In the genomic region with DNA sequence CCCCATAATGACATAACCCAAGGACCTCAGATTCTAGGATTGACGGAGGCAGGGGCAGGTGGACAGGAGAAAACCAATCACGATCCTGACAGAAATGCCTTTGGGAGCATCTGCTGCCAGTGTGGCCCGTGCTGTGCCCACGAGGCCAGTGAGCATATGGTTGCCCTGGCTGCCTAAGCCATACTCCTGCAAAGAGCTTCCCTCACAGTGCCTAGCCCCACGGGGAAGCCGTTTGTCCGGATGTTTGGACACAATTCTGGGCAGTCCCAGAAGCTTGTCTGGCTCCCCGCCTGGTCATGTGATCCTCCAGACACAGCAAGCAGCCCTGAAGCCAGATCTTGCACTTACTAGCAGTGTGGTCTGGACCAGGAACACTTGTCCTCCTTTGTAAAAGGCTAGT, we compare ENCODE assay signal across 11 mouse cellular contexts. TPM values are rescaled to one million over a fixed set of nuclear protein-coding genes. Genes with fewer than 3 reads are reported as not detected.
DNase-seq lines count a peak whose midpoint lies in the region; ATAC-seq and TF ChIP-seq lines count a peak whose summit lies in the region.
"Had no signal": no experiment of that assay in that cellular context is flagged by ENCODE, and none has a peak within 500 bp of the region (broad histone marks: within the 10 kb centered on the region; RNA-seq: fewer than 3 reads in every experiment).

No protein-coding gene starts in this region.

- ATAC-seq in heart, embryonic 11.5 days (replicated peaks; ENCODE audit: insufficient number of reproducible peaks, low FRiP score, low TSS enrichment) = no peak
- ATAC-seq in intestine, postnatal 0 days = no peak

- TF ChIP-seq CTCF in intestine, postnatal 0 days (IDR thresholded peaks at IDR 0.05; ENCODE audit: low read depth) = no peak

- no peaks in the 10 kb centered on the region for H3K27me3 ChIP-seq in heart, embryonic 11.5 days (ENCODE audit: control insufficient read depth, insufficient read depth, low read length)
- H3K27me3 ChIP-seq in myocyte (ENCODE audit: control insufficient read depth, insufficient read depth, insufficient read length) = no peaks in the 10 kb centered on the region
- H3K27me3 ChIP-seq in intestine, postnatal 0 days (replicated peaks; ENCODE audit: control insufficient read depth, insufficient read depth, low read length) = no peaks in the 10 kb centered on the region
- H3K27me3 ChIP-seq: limb, embryonic 15.5 days had no signal

- no peaks in the 10 kb centered on the region for H3K4me1 ChIP-seq in heart, embryonic 11.5 days (ENCODE audit: control insufficient read depth, insufficient read depth, low read length)
- H3K4me1 ChIP-seq in intestine, postnatal 0 days (replicated peaks; ENCODE audit: control insufficient read depth, insufficient read depth, low read length) = 0 out of 2 replicates have a peak, but pooled peaks cover 8% of the 10 kb centered on the region

- no peaks in the 10 kb centered on the region for H3K79me2 ChIP-seq in myocyte (ENCODE audit: control insufficient read depth, insufficient read depth)

- no peak overlapping the region for H3K27ac ChIP-seq in heart, embryonic 11.5 days (ENCODE audit: low read depth, low read length)
- H3K27ac ChIP-seq in intestine, postnatal 0 days (ENCODE audit: low read depth, low read length) = no peak overlapping the region
- H3K27ac ChIP-seq: limb, embryonic 15.5 days had no signal

- H3K4me3 ChIP-seq in heart, embryonic 11.5 days (ENCODE audit: low read depth, low read length) = no peak overlapping the region
- no peak overlapping the region for H3K4me3 ChIP-seq in myocyte
- no peak overlapping the region for H3K4me3 ChIP-seq in intestine, postnatal 0 days (ENCODE audit: low read depth, low read length)
- H3K4me3 ChIP-seq: limb, embryonic 15.5 days had no signal

- WGBS in heart, embryonic 11.5 days (ENCODE audit: insufficient replicate concordance) = 78% methylated on average over 8 of the region's 8 CpGs
- WGBS in intestine, postnatal 0 days = 71% methylated on average over 8 of the region's 8 CpGs

- H3K9me3 ChIP-seq in heart, embryonic 11.5 days (replicated peaks; ENCODE audit: control insufficient read depth, low read length) = no peaks in the 10 kb centered on the region
- no peaks in the 10 kb centered on the region for H3K9me3 ChIP-seq in intestine, postnatal 0 days (ENCODE audit: control insufficient read depth)
- H3K9me3 ChIP-seq: limb, embryonic 15.5 days had no signal

- no peaks in the 10 kb centered on the region for H3K36me3 ChIP-seq in heart, embryonic 11.5 days (ENCODE audit: control insufficient read depth, insufficient read depth, low read length)
- H3K36me3 ChIP-seq in myocyte (ENCODE audit: control insufficient read depth, insufficient read depth) = no peaks in the 10 kb centered on the region
- no peaks in the 10 kb centered on the region for H3K36me3 ChIP-seq in intestine, postnatal 0 days (ENCODE audit: control insufficient read depth, insufficient read depth)
- H3K36me3 ChIP-seq: limb, embryonic 15.5 days had no signal

- peak; percentile 37 to 63 for DNase-seq in heart, adult 18-20 months
- peak; percentile 37 for DNase-seq in ovary, postnatal 36 days (ENCODE audit: low spot score)
- DNase-seq in ovary, postnatal 14 days (ENCODE audit: low spot score) = no peak
- peak; percentile 51 to 88 for DNase-seq in cerebellum, postnatal 4 days (ENCODE audit: low spot score in 2 of 2)
- no peak for DNase-seq in liver
- DNase-seq: spleen, adult 18-20 months; thymus, adult 18-20 months had no signal

- H3K9ac ChIP-seq in heart, embryonic 11.5 days (ENCODE audit: low read depth, low read length) = no peak overlapping the region
- H3K9ac ChIP-seq in intestine, postnatal 0 days (ENCODE audit: low read depth, low read length) = no peak overlapping the region
- H3K9ac ChIP-seq: limb, embryonic 15.5 days had no signal

- no peak for TF ChIP-seq POLR2A in myocyte (IDR thresholded peaks at IDR 0.05; ENCODE audit: insufficient read length, low read depth)

- H3K4me2 ChIP-seq in heart, embryonic 11.5 days = no peak overlapping the region
- no peak overlapping the region for H3K4me2 ChIP-seq in myocyte (ENCODE audit: low read depth)
- no peak overlapping the region for H3K4me2 ChIP-seq in intestine, postnatal 0 days (replicated peaks; ENCODE audit: low read depth)
- H3K4me2 ChIP-seq: limb, embryonic 15.5 days had no signal

- no peak overlapping the region for H3ac ChIP-seq in myocyte (ENCODE audit: control insufficient read depth, insufficient read length)

TF ChIP-seq in myocyte, 11 proteins besides CTCF, POLR2A, EP300 and RAD21:
- no peak for TF ChIP-seq MYOD1 (IDR thresholded peaks at IDR 0.05; ENCODE audit: control insufficient read depth in 1 of 3, insufficient read length in 2 of 3, low read depth in 2 of 3)
- no peak for TF ChIP-seq MAX (IDR thresholded peaks at IDR 0.05; ENCODE audit: low read depth)
- peak in 1 of 3 experiments; percentile 5 for TF ChIP-seq MYOG (IDR thresholded peaks at IDR 0.05; ENCODE audit: control insufficient read depth in 1 of 3, insufficient read depth in 1 of 3, insufficient read length in 2 of 3, low read depth in 2 of 3)
- TF ChIP-seq POLR2AphosphoS2 (IDR thresholded peaks at IDR 0.05; ENCODE audit: insufficient read length, low read depth) = no peak
- no peak for TF ChIP-seq CEBPB (IDR thresholded peaks at IDR 0.05; ENCODE audit: insufficient read depth, poor library complexity, severe bottlenecking)
- TF ChIP-seq REST (IDR thresholded peaks at IDR 0.05; ENCODE audit: insufficient read depth, insufficient read length) = no peak
- no peak for TF ChIP-seq SRF (IDR thresholded peaks at IDR 0.05; ENCODE audit: control insufficient read depth, insufficient read length, low read depth)
- TF ChIP-seq E2F4 (IDR thresholded peaks at IDR 0.05; ENCODE audit: insufficient read depth) = no peak
- peak; percentile 2 for TF ChIP-seq USF1 (IDR thresholded peaks at IDR 0.05; ENCODE audit: low read depth)
- TF ChIP-seq TCF12 (IDR thresholded peaks at IDR 0.05; ENCODE audit: insufficient read depth, poor library complexity, severe bottlenecking) = no peak
- no peak for TF ChIP-seq TCF3 (IDR thresholded peaks at IDR 0.05; ENCODE audit: insufficient read length, low read depth)

RNA-seq across cellular contexts. Expression of gene Nptx1, which starts 24.8 kb away (rescaled TPM):
- under 1 TPM; 0.07 to 0.13 TPM for total RNA-seq in heart, adult 18-20 months (2021)
- polyA plus RNA-seq in heart, embryonic 11.5 days (2014; fragmentation: Nextera tagmentation; extraction: Ambion mirVana) = 0.72 and 0.90 TPM in 2 replicates
- 9.3 TPM for polyA plus RNA-seq in myocyte (2012; fragmentation: generic; extraction: Trizol)
- 0.26 and 0.37 TPM in 2 replicates for polyA plus RNA-seq in intestine, postnatal 0 days (2015; fragmentation: Nextera tagmentation; extraction: Ambion mirVana)

RNA-seq across cellular contexts. Expression of gene Endov, which starts 31.6 kb away (rescaled TPM):
- total RNA-seq in heart, adult 18-20 months (2021) = 1 to 10 TPM; 7.0 to 7.5 TPM
- polyA plus RNA-seq in heart, embryonic 11.5 days (2014; fragmentation: Nextera tagmentation; extraction: Ambion mirVana) = 8.9 and 9.2 TPM in 2 replicates
- 16.6 TPM for polyA plus RNA-seq in myocyte (2012; fragmentation: generic; extraction: Trizol)
- polyA plus RNA-seq in intestine, postnatal 0 days (2015; fragmentation: Nextera tagmentation; extraction: Ambion mirVana) = 8.4 and 10.6 TPM in 2 replicates

Comparison
In these comparisons a context has a peak if more than half of its experiments do, and no peak if none do; other contexts are left out.
1. DNase-seq: peak in heart, adult 18-20 months (2 of 2), ovary, postnatal 36 days (single experiment) and cerebellum, postnatal 4 days (2 of 2); none in ovary, postnatal 14 days (single experiment) and liver (single experiment).